Mouse (Mus musculus): Measurements from ENCODE around the gene Nasp.

DNA sequence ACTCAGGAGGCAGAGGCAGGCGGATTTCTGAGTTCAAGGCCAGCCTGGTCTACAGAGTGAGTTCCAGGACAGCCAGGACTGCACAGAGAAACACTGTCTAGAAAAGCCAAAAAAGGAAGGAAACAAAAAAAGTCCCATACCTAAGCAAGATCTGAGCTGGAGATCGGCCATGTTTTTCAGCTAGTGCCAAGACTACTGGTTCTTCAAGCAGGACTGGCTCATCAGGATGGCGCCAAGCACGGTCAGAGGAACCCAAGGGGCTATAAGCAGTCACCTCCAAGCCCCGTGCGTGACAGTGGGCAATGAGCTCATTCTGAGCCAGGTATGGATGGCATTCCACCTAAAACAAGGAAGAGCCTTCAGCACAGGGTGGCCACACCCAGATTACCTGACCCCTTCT is 11.1 kb upstream of the Nasp start:
- TF ChIP-seq POLR2A (IDR thresholded peaks at IDR 0.05; ENCODE audit: insufficient read length, low read depth) = no peak
- TF ChIP-seq MAX (IDR thresholded peaks at IDR 0.05; ENCODE audit: low read depth) = no peak

Measured in myocyte (in vitro differentiated cells).